Mouse (Mus musculus) C2C12 (cell line): Measurements from ENCODE around the gene Kif9.

ENCODE experiments used
- CEBPB ChIP-seq: IDR thresholded peaks from one replicate; pipeline ENCODE4 v1.6.1; 2011; ENCODE audit warnings: low read depth, mild to moderate bottlenecking, control low read depth, moderate library complexity
- CTCF ChIP-seq: IDR thresholded peaks from one replicate; pipeline ENCODE4 v1.5.1; 2011; ENCODE audit not compliant: control insufficient read depth, insufficient read depth, insufficient read length
- MAX ChIP-seq: IDR thresholded peaks from one replicate; pipeline ENCODE4 v1.6.1; 2011; ENCODE audit warnings: mild to moderate bottlenecking, control low read depth
- MYOD1 ChIP-seq: IDR thresholded peaks from one replicate; pipeline ENCODE4 v1.6.1; 2011; ENCODE audit warnings: low read depth; ENCODE audit not compliant: control insufficient read depth, insufficient read length
- USF1 ChIP-seq: IDR thresholded peaks from one replicate; pipeline ENCODE4 v1.6.1; 2011; ENCODE audit warnings: low read depth, mild to moderate bottlenecking, control low read depth, moderate library complexity

DNA sequence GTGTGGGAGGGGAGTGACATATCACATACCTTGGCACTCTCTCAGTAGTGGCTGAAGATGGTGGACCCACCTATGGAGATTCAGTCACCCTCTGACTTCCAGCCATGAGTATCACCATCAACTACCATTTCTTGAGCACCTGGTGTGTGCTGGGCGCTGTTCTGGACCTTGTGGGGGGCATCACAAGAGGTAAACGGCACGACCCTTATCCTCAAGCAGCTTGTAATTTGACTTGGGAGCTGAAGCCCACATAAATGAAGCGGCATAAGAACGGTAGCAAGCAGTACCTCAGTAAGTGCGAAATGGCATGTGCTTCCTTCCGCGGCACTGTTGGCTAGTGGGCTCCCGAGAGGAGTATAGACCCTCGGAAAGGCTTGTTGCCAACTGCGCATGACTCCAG is 1.2 kb downstream of the Kif9 start:
- TF ChIP-seq CTCF (no peak), MYOD1 (no peak), CEBPB (no peak), USF1 (no peak), MAX (no peak)
